Mouse (Mus musculus): ENCODE measurements around the gene Tmem92.
"Not testable (repeated sequence)": the region's sequence is repeated elsewhere in the genome, so short reads cannot be mapped to it uniquely, and the experiment has no call there.

Gene Tmem92

GRCm38 (mm10) chr11:94782603-94783002 lies at the start of gene Tmem92:
Gene Tmem92, minus strand, starts transcription at chr11:94782703.
- no peak for DNase-seq (ENCODE audit: low read depth, low spot score)

- no peak for DNase-seq (ENCODE audit: low read depth, low spot score)
These were observed 46.5 kb upstream of the Tmem92 start for GRCm38 (mm10) chr11:94828966-94829365.

GRCm38 (mm10) chr11:94819427-94819826 lies 36.9 kb upstream of the Tmem92 start:
- DNase-seq (ENCODE audit: low read depth, low spot score), result peak; percentile 19

- DNase-seq (ENCODE audit: low read depth, low spot score), result not testable (repeated sequence)
These were observed 36.4 kb upstream of the Tmem92 start for GRCm38 (mm10) chr11:94818946-94819345.

- not testable (repeated sequence) for DNase-seq (ENCODE audit: low read depth, low spot score)
These were observed 29.0 kb upstream of the Tmem92 start for GRCm38 (mm10) chr11:94811537-94811936.

- DNase-seq (ENCODE audit: low read depth, low spot score), result no peak
These were observed 9.2 kb upstream of the Tmem92 start for GRCm38 (mm10) chr11:94791700-94792099.

GRCm38 (mm10) chr11:94785247-94785646 lies 2.7 kb upstream of the Tmem92 start:
- DNase-seq (ENCODE audit: low read depth, low spot score), result peak; percentile 51

GRCm38 (mm10) chr11:94774887-94775497 lies 7.5 kb downstream of the Tmem92 start:
- no peak for DNase-seq (ENCODE audit: low read depth, low spot score)

GRCm38 (mm10) chr11:94773851-94774250 lies 8.7 kb downstream of the Tmem92 start:
- peak; percentile 12 for DNase-seq (ENCODE audit: low read depth, low spot score)

- no peak for DNase-seq (ENCODE audit: low read depth, low spot score)
These were observed 10.0 kb downstream of the Tmem92 start for GRCm38 (mm10) chr11:94772363-94773055.

GRCm38 (mm10) chr11:94767241-94767640 lies 15.3 kb downstream of the Tmem92 start:
- no peak for DNase-seq (ENCODE audit: low read depth, low spot score)

- no peak for DNase-seq (ENCODE audit: low read depth, low spot score)
These were observed 19.7 kb downstream of the Tmem92 start for GRCm38 (mm10) chr11:94762775-94763174.

GRCm38 (mm10) chr11:94762281-94762680 lies 20.2 kb downstream of the Tmem92 start:
- DNase-seq (ENCODE audit: low read depth, low spot score), result no peak

GRCm38 (mm10) chr11:94760799-94761198 lies 21.7 kb downstream of the Tmem92 start:
- no peak for DNase-seq (ENCODE audit: low read depth, low spot score)

- DNase-seq (ENCODE audit: low read depth, low spot score), result no peak
These were observed 22.1 kb downstream of the Tmem92 start for GRCm38 (mm10) chr11:94760364-94760763.

- DNase-seq (ENCODE audit: low read depth, low spot score), result no peak
These were observed 22.6 kb downstream of the Tmem92 start for GRCm38 (mm10) chr11:94759916-94760315.

- no peak for DNase-seq (ENCODE audit: low read depth, low spot score)
These were observed 29.4 kb downstream of the Tmem92 start for GRCm38 (mm10) chr11:94752946-94753713.

- DNase-seq (ENCODE audit: low read depth, low spot score), result no peak
These were observed 40.7 kb downstream of the Tmem92 start, which contains the start of gene Cdc34b for GRCm38 (mm10) chr11:94741732-94742272. Gene Cdc34b, plus strand, starts transcription at chr11:94741782.

GRCm38 (mm10) chr11:94735746-94736145 lies 46.8 kb downstream of the Tmem92 start:
- no peak for DNase-seq (ENCODE audit: low read depth, low spot score)

- DNase-seq (ENCODE audit: low read depth, low spot score), result peak; percentile 31
These were observed 49.7 kb downstream of the Tmem92 start for GRCm38 (mm10) chr11:94732773-94733172.

GRCm38 (mm10) chr11:94731229-94731628 lies 51.3 kb downstream of the Tmem92 start:
- no peak for DNase-seq (ENCODE audit: low read depth, low spot score)

GRCm38 (mm10) chr11:94730261-94730660 lies 52.2 kb downstream of the Tmem92 start:
- DNase-seq (ENCODE audit: low read depth, low spot score), result peak; percentile 76

Data from mesoderm, embryonic 11.5 days (tissue).